Mouse (Mus musculus) erythroblast, adult 5-6 weeks (primary cell): Measurements from ENCODE around the gene Zfand5. TPM values are rescaled to one million over a fixed set of nuclear protein-coding genes. Genes with fewer than 3 reads are reported as not detected.

Source experiments
- ATAC-seq: replicated peaks from 2 replicates; pipeline ENCODE4 v1.8.0; 2016; ENCODE audit warnings: moderate number of reproducible peaks, mild to moderate bottlenecking, moderate TSS enrichment, inconsistent platforms; ENCODE audit not compliant: poor library complexity, low FRiP score, severe bottlenecking
- total RNA-seq, 2 experiments: library from RNA; stranded (forward) in 1 of 2; stranded (reverse) in 1 of 2; fragments of 150-400 nt in 1 of 2; fragments of 200-764, 138-1000 nt in 1 of 2; gene quantifications; 2 replicates each; pipeline versions ENCODE4 v1.2.3 to v1.2.4; 2015 to 2017; ENCODE audit warnings: low replicate concordance in 2 of 2

Zfand5 gene
- total RNA-seq, 2 experiments from 2014 or later = 187 to 274 TPM

DNA sequence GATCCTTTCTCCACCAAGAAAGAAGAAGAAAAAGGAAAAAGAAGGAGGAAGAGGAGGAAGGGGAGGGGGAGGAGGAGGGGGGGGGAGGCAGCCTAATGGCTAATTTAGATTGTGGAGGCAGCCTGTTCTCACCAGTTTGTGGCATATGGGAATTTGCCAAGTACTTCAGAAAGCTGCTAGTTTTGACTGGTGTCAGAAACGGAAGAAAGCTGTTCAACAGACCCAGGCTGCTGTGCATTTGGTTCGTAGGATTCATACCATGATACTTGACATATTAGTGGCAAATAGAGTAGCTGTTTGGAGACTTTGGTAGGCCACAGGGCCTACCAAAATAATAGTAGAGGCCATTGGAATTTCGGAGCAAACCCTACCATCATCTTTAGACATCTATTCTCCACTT is 53.3 kb downstream of the Zfand5 start:
- ATAC-seq = no peak

DNA sequence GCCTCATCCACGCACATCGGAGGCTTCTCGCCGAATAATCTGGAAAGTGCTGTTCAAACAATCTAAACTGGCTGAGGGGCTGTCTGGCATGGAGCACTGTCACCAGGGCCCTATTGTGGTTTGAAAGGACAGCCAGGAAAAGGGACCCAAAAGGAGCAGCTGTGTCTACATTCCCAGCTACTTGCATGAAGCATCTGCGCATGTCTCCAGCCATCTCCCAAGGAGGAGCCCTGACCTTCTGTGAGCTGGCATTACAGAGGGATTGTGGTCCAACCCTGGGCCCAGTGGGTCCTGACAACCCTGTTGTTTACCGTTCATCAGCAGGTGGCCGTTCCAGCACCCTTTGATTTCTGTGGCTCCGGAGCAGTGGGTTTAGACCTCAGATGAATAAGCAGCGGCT is 56.9 kb downstream of the Zfand5 start:
- no peak for ATAC-seq

DNA sequence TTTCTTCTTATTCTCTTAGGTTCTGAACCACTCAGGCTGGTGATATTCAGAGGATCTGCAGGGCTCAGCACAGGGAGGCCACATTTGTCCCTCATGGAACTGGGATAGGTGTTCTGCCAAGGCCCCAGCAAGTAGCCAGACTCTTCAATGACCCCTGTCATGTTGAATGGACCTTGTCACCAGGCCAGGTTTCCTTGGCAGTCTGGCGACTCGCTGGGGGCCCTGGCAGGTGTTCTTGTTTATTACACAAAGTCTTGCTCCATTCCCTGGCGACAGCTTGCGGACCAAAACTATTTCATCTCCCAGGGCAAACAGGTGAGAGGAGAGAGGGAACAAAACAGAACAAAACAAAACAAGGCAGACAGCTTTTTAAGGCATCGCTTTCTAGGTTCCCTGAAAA is 57.7 kb downstream of the Zfand5 start:
- no peak for ATAC-seq

DNA sequence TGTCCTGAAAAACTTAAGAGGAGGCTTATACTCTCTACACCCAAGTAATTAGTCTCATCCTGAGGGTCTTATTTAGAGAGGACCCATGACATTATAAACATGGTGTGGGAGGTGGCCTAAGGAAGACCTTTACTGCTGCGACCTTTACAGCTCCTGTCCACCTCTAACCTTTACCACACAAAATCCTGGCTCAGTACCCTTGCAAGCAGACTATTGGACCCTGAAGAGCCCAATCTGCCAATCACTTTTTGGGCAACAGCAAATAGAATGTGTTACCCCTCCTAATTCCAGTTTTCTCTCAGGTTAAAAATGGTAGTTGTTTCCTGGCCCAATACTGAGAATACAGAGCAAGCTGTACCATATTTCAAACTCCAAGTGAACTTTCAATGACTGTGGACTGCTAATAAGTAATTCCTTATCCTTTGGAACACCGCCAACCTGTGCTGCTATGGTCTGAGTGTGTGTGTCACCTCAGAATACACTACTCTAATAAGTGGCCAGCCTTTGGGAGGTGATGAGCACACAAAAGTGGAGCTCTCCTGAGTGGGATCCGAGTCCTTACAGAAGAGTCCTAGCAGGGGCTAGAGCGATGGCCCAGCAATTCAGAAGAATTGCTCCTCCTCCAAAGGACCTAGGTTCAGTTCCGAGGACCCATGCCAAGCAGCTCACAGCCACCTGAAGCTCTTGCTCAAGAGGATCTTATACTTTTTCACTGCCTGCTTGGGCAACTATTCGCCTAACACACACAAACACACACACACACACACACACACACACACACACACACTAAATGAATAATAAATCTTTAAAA is 58.4 kb downstream of the Zfand5 start:
- no peak for ATAC-seq

DNA sequence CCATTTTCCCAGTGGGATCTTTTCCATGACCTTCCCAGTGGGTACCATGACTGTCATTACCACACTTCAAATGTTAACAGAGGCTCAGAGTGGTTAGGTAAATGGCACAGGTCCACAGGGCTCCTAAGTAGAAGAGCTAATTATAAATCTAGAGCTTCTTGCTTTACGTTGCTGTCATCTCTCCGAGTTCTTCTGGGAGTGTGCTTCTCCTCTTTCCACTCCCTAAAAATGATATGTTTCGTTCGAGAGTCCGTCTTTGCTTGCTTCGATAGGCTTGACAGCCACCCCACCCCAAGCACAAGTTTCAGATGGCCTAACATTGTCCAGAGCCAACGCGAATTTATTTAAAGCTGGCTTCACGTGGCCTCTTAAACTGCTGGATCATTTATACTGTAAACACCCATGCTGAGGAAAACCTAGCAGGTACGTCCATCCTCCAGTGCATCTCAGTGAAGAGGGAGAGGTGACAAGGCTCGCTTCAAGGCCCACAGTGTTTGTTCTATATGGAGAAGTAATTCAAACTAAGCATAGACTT is 59.6 kb downstream of the Zfand5 start:
- no peak for ATAC-seq

Other genes with a start within 250 kb of the Zfand5 start
- 237 and 297 TPM in 2 replicates for gene Gda, start 201.2 kb downstream of the Zfand5 start, total RNA-seq (2015; ENCODE audit: low replicate concordance)
- gene Gda, start 201.2 kb downstream of the Zfand5 start, total RNA-seq (2017; ENCODE audit: low replicate concordance) = 556 and 560 TPM in 2 replicates